Mouse (Mus musculus): ENCODE data around the gene Rab8a. TPM values are rescaled to one million over a fixed set of nuclear protein-coding genes. Genes with fewer than 3 reads are reported as not detected.

Rab8a gene
- polyA plus RNA-seq, 1 experiment from 2014 or later, result 123 TPM

GRCm38 (mm10) chr8:72138456-72138855 lies 22.5 kb upstream of the Rab8a start:
- H3K9ac ChIP-seq (ENCODE audit: low read length), result no peak overlapping the region
- no peak overlapping the region for H3K4me2 ChIP-seq (ENCODE audit: low read depth, severe bottlenecking)
- no peaks in the 10 kb centered on the region for H3K4me1 ChIP-seq (ENCODE audit: control insufficient read depth, insufficient read depth, low read length)
- H3K27ac ChIP-seq (replicated peaks; ENCODE audit: low read depth, low read length), result no peak overlapping the region
- peaks cover 20% of the 10 kb centered on the region for H3K36me3 ChIP-seq (ENCODE audit: control insufficient read depth, insufficient read depth, low read length)
- no peak overlapping the region for H3K4me3 ChIP-seq (ENCODE audit: low read depth, low read length)
- ATAC-seq (ENCODE audit: insufficient number of reproducible peaks, low FRiP score, low TSS enrichment, low read depth), result no peak
- H3K9me3 ChIP-seq (ENCODE audit: control insufficient read depth, low read length), result no peaks in the 10 kb centered on the region
- 97% methylated on average over 5 of the region's 5 CpGs for WGBS
- DNase-seq (ENCODE audit: low spot score), result no peak
- no peaks in the 10 kb centered on the region for H3K27me3 ChIP-seq (ENCODE audit: control insufficient read depth, insufficient read depth, low read length)

GRCm38 (mm10) chr8:72143256-72143824 lies 17.7 kb upstream of the Rab8a start:
- ATAC-seq (ENCODE audit: insufficient number of reproducible peaks, low FRiP score, low TSS enrichment, low read depth), result no peak
- DNase-seq (ENCODE audit: low spot score), result no peak
- H3K36me3 ChIP-seq (ENCODE audit: control insufficient read depth, insufficient read depth, low read length), result peaks cover 39% of the 10 kb centered on the region
- 95% methylated on average over 13 of the region's 13 CpGs for WGBS
- H3K4me1 ChIP-seq (ENCODE audit: control insufficient read depth, insufficient read depth, low read length), result no peaks in the 10 kb centered on the region
- H3K27ac ChIP-seq (replicated peaks; ENCODE audit: low read depth, low read length), result no peak overlapping the region
- H3K9me3 ChIP-seq (ENCODE audit: control insufficient read depth, low read length), result no peaks in the 10 kb centered on the region
- no peak overlapping the region for H3K4me2 ChIP-seq (ENCODE audit: low read depth, severe bottlenecking)
- no peak overlapping the region for H3K9ac ChIP-seq (ENCODE audit: low read length)
- no peak overlapping the region for H3K4me3 ChIP-seq (ENCODE audit: low read depth, low read length)
- H3K27me3 ChIP-seq (ENCODE audit: control insufficient read depth, insufficient read depth, low read length), result no peaks in the 10 kb centered on the region

GRCm38 (mm10) chr8:72144345-72144975 lies 16.5 kb upstream of the Rab8a start:
- no peak overlapping the region for H3K9ac ChIP-seq (ENCODE audit: low read length)
- H3K4me1 ChIP-seq (ENCODE audit: control insufficient read depth, insufficient read depth, low read length), result no peaks in the 10 kb centered on the region
- 83% methylated on average over 5 of the region's 5 CpGs for WGBS
- H3K9me3 ChIP-seq (ENCODE audit: control insufficient read depth, low read length), result no peaks in the 10 kb centered on the region
- H3K4me3 ChIP-seq (ENCODE audit: low read depth, low read length), result no peak overlapping the region
- H3K27ac ChIP-seq (replicated peaks; ENCODE audit: low read depth, low read length), result no peak overlapping the region
- no peak for DNase-seq (ENCODE audit: low spot score)
- no peak overlapping the region for H3K4me2 ChIP-seq (ENCODE audit: low read depth, severe bottlenecking)
- ATAC-seq (ENCODE audit: insufficient number of reproducible peaks, low FRiP score, low TSS enrichment, low read depth), result no peak
- H3K36me3 ChIP-seq (ENCODE audit: control insufficient read depth, insufficient read depth, low read length), result peaks cover 36% of the 10 kb centered on the region
- H3K27me3 ChIP-seq (ENCODE audit: control insufficient read depth, insufficient read depth, low read length), result no peaks in the 10 kb centered on the region

GRCm38 (mm10) chr8:72145511-72145910 lies 15.5 kb upstream of the Rab8a start:
- 85% methylated on average over 3 of the region's 3 CpGs for WGBS

DNA sequence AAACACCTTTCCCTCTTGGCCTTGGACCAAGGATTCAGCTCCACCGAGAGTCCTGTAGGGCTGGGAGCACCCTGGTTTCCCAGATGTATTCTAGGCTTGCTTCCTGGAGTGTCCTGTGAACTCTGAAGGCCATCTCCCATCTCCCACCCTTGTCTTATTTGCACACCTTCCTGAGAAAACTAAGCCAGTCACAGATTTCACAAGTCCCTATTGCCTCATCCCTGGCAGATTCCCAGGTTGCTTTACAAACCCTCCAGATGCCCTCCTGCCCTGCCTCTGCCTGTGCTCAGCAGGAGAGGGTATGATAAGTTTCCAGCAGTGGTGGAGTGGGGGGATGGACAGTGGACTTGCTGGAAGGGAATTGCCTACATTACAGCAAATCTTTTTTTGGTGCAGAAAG lies 14.9 kb upstream of the Rab8a start:
- ATAC-seq (ENCODE audit: insufficient number of reproducible peaks, low FRiP score, low TSS enrichment, low read depth) (no peak), DNase-seq (ENCODE audit: low spot score) (no peak)
- no peaks in the 10 kb centered on the region for H3K27me3 ChIP-seq (ENCODE audit: control insufficient read depth, insufficient read depth, low read length)
- H3K27ac ChIP-seq (replicated peaks; ENCODE audit: low read depth, low read length), result no peak overlapping the region
- H3K9ac ChIP-seq (ENCODE audit: low read length), result no peak overlapping the region
- peaks cover 37% of the 10 kb centered on the region for H3K36me3 ChIP-seq (ENCODE audit: control insufficient read depth, insufficient read depth, low read length)
- 100% methylated on average over 1 of the region's 1 CpGs for WGBS
- no peak overlapping the region for H3K4me3 ChIP-seq (ENCODE audit: low read depth, low read length)
- H3K4me2 ChIP-seq (ENCODE audit: low read depth, severe bottlenecking), result no peak overlapping the region
- no peaks in the 10 kb centered on the region for H3K9me3 ChIP-seq (ENCODE audit: control insufficient read depth, low read length)
- H3K4me1 ChIP-seq (ENCODE audit: control insufficient read depth, insufficient read depth, low read length), result no peaks in the 10 kb centered on the region

More at GRCm38 (mm10) chr8:72145511-72145910, 15.5 kb upstream of the Rab8a start:
- Histone ChIP-seq H3K36me3 (ENCODE audit: control insufficient read depth, insufficient read depth, low read length) (peaks cover 35% of the 10 kb centered on the region), H3K27ac (replicated peaks; ENCODE audit: low read depth, low read length) (no peak overlapping the region), H3K27me3 (ENCODE audit: control insufficient read depth, insufficient read depth, low read length) (no peaks in the 10 kb centered on the region), H3K4me3 (ENCODE audit: low read depth, low read length) (no peak overlapping the region), H3K9me3 (ENCODE audit: control insufficient read depth, low read length) (no peaks in the 10 kb centered on the region), H3K9ac (ENCODE audit: low read length) (no peak overlapping the region), H3K4me2 (ENCODE audit: low read depth, severe bottlenecking) (no peak overlapping the region), H3K4me1 (ENCODE audit: control insufficient read depth, insufficient read depth, low read length) (no peaks in the 10 kb centered on the region)
- DNase-seq (ENCODE audit: low spot score) (no peak), ATAC-seq (ENCODE audit: insufficient number of reproducible peaks, low FRiP score, low TSS enrichment, low read depth) (no peak)

GRCm38 (mm10) chr8:72146556-72146955 lies 14.4 kb upstream of the Rab8a start:
- 92% methylated on average over 3 of the region's 3 CpGs for WGBS
- DNase-seq (ENCODE audit: low spot score) (no peak), ATAC-seq (ENCODE audit: insufficient number of reproducible peaks, low FRiP score, low TSS enrichment, low read depth) (no peak)

DNA sequence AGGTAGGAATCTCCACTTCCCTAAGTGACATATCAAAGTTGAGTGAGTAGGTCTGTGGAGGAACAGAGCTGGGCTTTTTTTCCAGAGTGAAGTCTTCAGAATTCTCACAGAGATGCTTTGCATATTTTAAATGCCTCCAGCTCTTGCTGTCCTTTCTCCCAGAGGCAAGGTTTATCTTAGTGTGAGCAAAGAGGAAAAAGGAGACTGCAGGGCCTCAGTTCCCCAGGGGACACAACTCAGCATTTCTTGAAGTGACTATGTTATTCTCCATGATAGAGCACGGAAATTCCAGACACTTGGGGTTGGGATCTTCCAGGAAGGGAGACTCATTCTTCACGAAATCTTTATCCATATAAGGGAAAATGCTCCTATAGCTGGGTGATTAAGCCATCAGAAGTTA lies 13.7 kb upstream of the Rab8a start:
- H3K4me3 ChIP-seq (ENCODE audit: low read depth, low read length), result no peak overlapping the region
- ATAC-seq (ENCODE audit: insufficient number of reproducible peaks, low FRiP score, low TSS enrichment, low read depth), result no peak
- no peaks in the 10 kb centered on the region for H3K9me3 ChIP-seq (ENCODE audit: control insufficient read depth, low read length)
- no peak for DNase-seq (ENCODE audit: low spot score)
- no peak overlapping the region for H3K4me2 ChIP-seq (ENCODE audit: low read depth, severe bottlenecking)
- 90% methylated on average over 2 of the region's 2 CpGs for WGBS
- H3K36me3 ChIP-seq (ENCODE audit: control insufficient read depth, insufficient read depth, low read length), result peaks cover 37% of the 10 kb centered on the region
- H3K9ac ChIP-seq (ENCODE audit: low read length), result no peak overlapping the region
- H3K4me1 ChIP-seq (ENCODE audit: control insufficient read depth, insufficient read depth, low read length), result no peaks in the 10 kb centered on the region
- H3K27me3 ChIP-seq (ENCODE audit: control insufficient read depth, insufficient read depth, low read length), result no peaks in the 10 kb centered on the region
- H3K27ac ChIP-seq (replicated peaks; ENCODE audit: low read depth, low read length), result no peak overlapping the region

More at GRCm38 (mm10) chr8:72146556-72146955, 14.4 kb upstream of the Rab8a start:
- no peak overlapping the region for H3K27ac ChIP-seq (replicated peaks; ENCODE audit: low read depth, low read length)
- H3K9ac ChIP-seq (ENCODE audit: low read length), result no peak overlapping the region
- no peaks in the 10 kb centered on the region for H3K9me3 ChIP-seq (ENCODE audit: control insufficient read depth, low read length)
- H3K4me2 ChIP-seq (ENCODE audit: low read depth, severe bottlenecking), result no peak overlapping the region
- no peaks in the 10 kb centered on the region for H3K27me3 ChIP-seq (ENCODE audit: control insufficient read depth, insufficient read depth, low read length)
- peaks cover 39% of the 10 kb centered on the region for H3K36me3 ChIP-seq (ENCODE audit: control insufficient read depth, insufficient read depth, low read length)
- no peaks in the 10 kb centered on the region for H3K4me1 ChIP-seq (ENCODE audit: control insufficient read depth, insufficient read depth, low read length)
- H3K4me3 ChIP-seq (ENCODE audit: low read depth, low read length), result no peak overlapping the region

DNA sequence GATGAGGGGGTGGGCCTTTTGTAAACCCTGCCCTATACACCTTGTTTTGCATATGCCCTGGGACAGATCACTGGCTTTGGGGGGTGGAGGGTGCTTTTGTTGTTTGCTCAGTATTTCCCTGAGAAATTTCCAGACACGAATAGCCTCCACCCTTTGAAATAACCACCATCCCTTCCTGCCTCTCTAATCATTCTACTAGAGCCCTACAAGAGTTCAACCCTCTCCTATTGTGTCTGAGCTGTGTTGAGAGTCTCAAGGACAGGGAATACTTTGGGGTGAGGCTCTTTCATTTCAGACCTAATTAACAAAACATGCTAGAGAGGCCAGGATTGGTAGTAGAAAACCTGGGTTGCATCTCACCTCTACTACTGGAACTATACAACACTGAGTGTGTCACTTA lies 11.9 kb upstream of the Rab8a start:
- Histone ChIP-seq H3K9ac (ENCODE audit: low read length) (no peak overlapping the region), H3K4me1 (ENCODE audit: control insufficient read depth, insufficient read depth, low read length) (no peaks in the 10 kb centered on the region), H3K36me3 (ENCODE audit: control insufficient read depth, insufficient read depth, low read length) (peaks cover 34% of the 10 kb centered on the region), H3K9me3 (ENCODE audit: control insufficient read depth, low read length) (no peaks in the 10 kb centered on the region), H3K4me2 (ENCODE audit: low read depth, severe bottlenecking) (no peak overlapping the region), H3K27ac (replicated peaks; ENCODE audit: low read depth, low read length) (no peak overlapping the region), H3K27me3 (ENCODE audit: control insufficient read depth, insufficient read depth, low read length) (no peaks in the 10 kb centered on the region), H3K4me3 (ENCODE audit: low read depth, low read length) (no peak overlapping the region)
- WGBS, result 96% methylated on average over 1 of the region's 1 CpGs
- DNase-seq (ENCODE audit: low spot score) (no peak), ATAC-seq (ENCODE audit: insufficient number of reproducible peaks, low FRiP score, low TSS enrichment, low read depth) (no peak)

Data from limb, embryonic 11.5 days (tissue).